ENCODE assay signal across 12 mouse cellular contexts in the genomic region with DNA sequence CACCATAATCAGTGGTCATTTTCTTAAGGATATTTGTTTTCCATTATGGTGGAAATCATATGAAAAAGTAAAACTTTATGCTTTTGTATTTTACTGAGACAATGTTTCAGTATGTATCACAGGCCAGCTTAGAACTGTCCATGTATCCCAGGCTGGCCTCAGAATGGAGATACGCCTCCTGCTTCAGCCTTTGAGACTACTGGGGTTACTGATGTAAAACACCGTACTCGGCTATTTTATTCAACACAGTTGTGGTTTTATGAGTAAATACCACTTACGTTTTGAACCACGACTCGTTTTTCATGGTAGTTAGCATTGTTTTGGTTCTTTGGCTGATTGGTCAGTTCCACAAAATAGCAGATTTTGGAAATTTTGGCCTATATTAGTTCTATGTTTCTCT. TPM values are rescaled to one million over a fixed set of nuclear protein-coding genes. Genes with fewer than 3 reads are reported as not detected.
DNase-seq lines count a peak whose midpoint lies in the region; ATAC-seq and TF ChIP-seq lines count a peak whose summit lies in the region.
"Had no signal": no experiment of that assay in that cellular context is flagged by ENCODE, and none has a peak within 500 bp of the region (broad histone marks: within the 10 kb centered on the region; RNA-seq: fewer than 3 reads in every experiment).

No protein-coding gene starts in this region.

- ATAC-seq in heart, embryonic 15.5 days (replicated peaks; ENCODE audit: insufficient number of reproducible peaks, insufficient read depth, low FRiP score, low read depth) = no peak
- no peak for ATAC-seq in embryonic facial prominence, embryonic 12.5 days (ENCODE audit: insufficient number of reproducible peaks, insufficient read depth, low FRiP score, low TSS enrichment)
- no peak for ATAC-seq in liver, embryonic 12.5 days

- intact Hi-C loops in heart, postnatal 14 days (cut with DNase I) = no loop called here

- no peak for DNase-seq in heart, postnatal 14 days
- DNase-seq in 3T3-L1 (ENCODE audit: low read depth, low spot score) = peak; percentile 13
- no peak for DNase-seq in urinary bladder, postnatal 4 days (ENCODE audit: low spot score in 2 of 2)
- no peak for DNase-seq in kidney, adult 2 months
- DNase-seq in cerebellum, adult 2 months = no peak
- DNase-seq: thymus, postnatal 14 days had no signal

- no peaks in the 10 kb centered on the region for H3K36me3 ChIP-seq in heart, embryonic 15.5 days
- H3K36me3 ChIP-seq in embryonic facial prominence, embryonic 12.5 days = no peaks in the 10 kb centered on the region
- H3K36me3 ChIP-seq in liver, embryonic 12.5 days = no peaks in the 10 kb centered on the region
- H3K36me3 ChIP-seq in kidney, adult 2 months (ENCODE audit: control insufficient read depth, insufficient read depth, low read length) = no peaks in the 10 kb centered on the region

- peaks cover 26% of the 10 kb centered on the region for H3K4me1 ChIP-seq in heart, embryonic 15.5 days (replicated peaks)
- H3K4me1 ChIP-seq in embryonic facial prominence, embryonic 12.5 days = peaks cover 18% of the 10 kb centered on the region
- peaks cover 56% of the 10 kb centered on the region for H3K4me1 ChIP-seq in liver, embryonic 12.5 days
- H3K4me1 ChIP-seq in kidney, adult 2 months (ENCODE audit: control insufficient read depth, insufficient read depth, low read length) = peaks cover 10% of the 10 kb centered on the region; the same call in 1 of the 2 replicates
- H3K4me1 ChIP-seq in cerebellum, adult 2 months (ENCODE audit: control insufficient read depth, insufficient read depth, low read length) = 0 out of 2 replicates have a peak, but pooled peaks cover 2% of the 10 kb centered on the region

- no peak overlapping the region for H3K9ac ChIP-seq in heart, embryonic 15.5 days
- H3K9ac ChIP-seq in embryonic facial prominence, embryonic 12.5 days = no peak overlapping the region
- H3K9ac ChIP-seq in liver, embryonic 12.5 days = peak overlapping the region; percentile 94

- no peaks in the 10 kb centered on the region for H3K27me3 ChIP-seq in heart, embryonic 15.5 days
- no peaks in the 10 kb centered on the region for H3K27me3 ChIP-seq in embryonic facial prominence, embryonic 12.5 days
- H3K27me3 ChIP-seq in liver, embryonic 12.5 days (replicated peaks) = no peaks in the 10 kb centered on the region
- H3K27me3 ChIP-seq in kidney, adult 2 months (replicated peaks; ENCODE audit: control insufficient read depth, insufficient read depth, low read length) = no peaks in the 10 kb centered on the region
- no peaks in the 10 kb centered on the region for H3K27me3 ChIP-seq in cerebellum, adult 2 months (ENCODE audit: control insufficient read depth, insufficient read depth, low read length)

- TF ChIP-seq POLR2A in kidney, adult 2 months (IDR thresholded peaks at IDR 0.05; ENCODE audit: low read depth, low read length) = no peak
- no peak for TF ChIP-seq POLR2A in cerebellum, adult 2 months (IDR thresholded peaks at IDR 0.05; ENCODE audit: borderline replicate concordance, insufficient read depth, low read length)

- no peak overlapping the region for H3K27ac ChIP-seq in heart, embryonic 15.5 days
- H3K27ac ChIP-seq in embryonic facial prominence, embryonic 12.5 days = no peak overlapping the region
- peak overlapping the region; percentile 10; the same call in 1 of the 2 replicates for H3K27ac ChIP-seq in liver, embryonic 12.5 days
- no peak overlapping the region for H3K27ac ChIP-seq in kidney, adult 2 months (ENCODE audit: insufficient read depth, low read depth, low read length)
- H3K27ac ChIP-seq in cerebellum, adult 2 months (ENCODE audit: insufficient read depth, low read length) = no peak overlapping the region

- TF ChIP-seq CTCF in kidney, adult 2 months (conservative IDR thresholded peaks at IDR 0.05; ENCODE audit: insufficient read depth, insufficient read length, low read depth, low read length) = no peak
- TF ChIP-seq CTCF in cerebellum, adult 2 months (IDR thresholded peaks at IDR 0.05; ENCODE audit: borderline replicate concordance, insufficient read depth, low read depth, low read length) = no peak

- WGBS in heart, embryonic 15.5 days = 85% methylated on average over 6 of the region's 6 CpGs
- 84% methylated on average over 6 of the region's 6 CpGs for WGBS in embryonic facial prominence, embryonic 12.5 days
- 61% methylated on average over 6 of the region's 6 CpGs for WGBS in liver, embryonic 12.5 days (ENCODE audit: insufficient replicate concordance)
- WGBS in kidney, adult 2 months = 53% methylated on average over 6 of the region's 6 CpGs
- 80% methylated on average over 6 of the region's 6 CpGs for WGBS in cerebellum, adult 2 months

- H3K9me3 ChIP-seq in heart, embryonic 15.5 days (replicated peaks) = no peaks in the 10 kb centered on the region
- no peaks in the 10 kb centered on the region for H3K9me3 ChIP-seq in embryonic facial prominence, embryonic 12.5 days
- no peaks in the 10 kb centered on the region for H3K9me3 ChIP-seq in liver, embryonic 12.5 days (replicated peaks)
- H3K9me3 ChIP-seq: G1E had no signal

- peak overlapping the region; percentile 67 for H3K4me2 ChIP-seq in heart, embryonic 15.5 days
- H3K4me2 ChIP-seq in embryonic facial prominence, embryonic 12.5 days (replicated peaks) = peak overlapping the region; percentile 57
- H3K4me2 ChIP-seq in liver, embryonic 12.5 days = peak overlapping the region; percentile 86

- H3K4me3 ChIP-seq in heart, embryonic 15.5 days = peak overlapping the region; percentile 95; the same call in 1 of the 2 replicates
- no peak overlapping the region for H3K4me3 ChIP-seq in embryonic facial prominence, embryonic 12.5 days
- peak overlapping the region; percentile 86 for H3K4me3 ChIP-seq in liver, embryonic 12.5 days
- H3K4me3 ChIP-seq in kidney, adult 2 months (ENCODE audit: insufficient read depth, low read depth, low read length) = no peak overlapping the region
- H3K4me3 ChIP-seq in cerebellum, adult 2 months (replicated peaks; ENCODE audit: insufficient read depth, low read depth, low read length) = no peak overlapping the region

RNA-seq across cellular contexts. Expression of gene Nfatc3, which starts 3.0 kb away (rescaled TPM):
- 3.4 and 4.9 TPM in 2 replicates for polyA plus RNA-seq in heart, embryonic 15.5 days (2015; fragmentation: Nextera tagmentation; extraction: Ambion mirVana)
- total RNA-seq in heart, postnatal 14 days (2021) = 10 to 100 TPM; 22.0 to 29.4 TPM
- 7.8 and 9.3 TPM in 2 replicates for polyA plus RNA-seq in embryonic facial prominence, embryonic 12.5 days (2016; fragmentation: Nextera tagmentation; extraction: Ambion mirVana)
- 5.0 and 5.8 TPM in 2 replicates for polyA plus RNA-seq in liver, embryonic 12.5 days (2016; fragmentation: Nextera tagmentation; extraction: Ambion mirVana)
- 18.6 and 19.5 TPM in 2 replicates for polyA plus RNA-seq in kidney, adult 2 months (2012; rRNA removed)
- 11.1 and 11.6 TPM in 2 replicates for polyA plus RNA-seq in cerebellum, adult 2 months (2012; rRNA removed)

RNA-seq across cellular contexts. Expression of gene Ddx28, which starts 50.0 kb away (rescaled TPM):
- polyA plus RNA-seq in heart, embryonic 15.5 days (2015; fragmentation: Nextera tagmentation; extraction: Ambion mirVana) = 10.6 and 11.6 TPM in 2 replicates
- 1 to 10 TPM; 9.5 to 9.9 TPM for total RNA-seq in heart, postnatal 14 days (2021)
- polyA plus RNA-seq in embryonic facial prominence, embryonic 12.5 days (2016; fragmentation: Nextera tagmentation; extraction: Ambion mirVana) = 21.6 and 22.6 TPM in 2 replicates
- polyA plus RNA-seq in liver, embryonic 12.5 days (2016; fragmentation: Nextera tagmentation; extraction: Ambion mirVana) = 14.7 TPM in 2 replicates
- polyA plus RNA-seq in kidney, adult 2 months (2012; rRNA removed) = 8.0 and 8.4 TPM in 2 replicates
- polyA plus RNA-seq in cerebellum, adult 2 months (2012; rRNA removed) = 15.2 and 16.0 TPM in 2 replicates

RNA-seq across cellular contexts. Expression of gene Dpep2nb, which starts 55.9 kb away (rescaled TPM):
- 0.29 TPM in 1 of 2 replicates, not detected in the other for polyA plus RNA-seq in heart, embryonic 15.5 days (2015; fragmentation: Nextera tagmentation; extraction: Ambion mirVana)
- not detected for total RNA-seq in heart, postnatal 14 days (2021)
- polyA plus RNA-seq in embryonic facial prominence, embryonic 12.5 days (2016; fragmentation: Nextera tagmentation; extraction: Ambion mirVana) = not detected in 2 replicates
- polyA plus RNA-seq in liver, embryonic 12.5 days (2016; fragmentation: Nextera tagmentation; extraction: Ambion mirVana) = not detected in 2 replicates
- 0.06 TPM in 1 of 2 replicates, not detected in the other for polyA plus RNA-seq in kidney, adult 2 months (2012; rRNA removed)
- polyA plus RNA-seq in cerebellum, adult 2 months (2012; rRNA removed) = 0.13 TPM in 1 of 2 replicates, not detected in the other
- total RNA-seq: adrenal gland, postnatal 4 days; gastrocnemius, postnatal 4 days had no signal
- polyA plus RNA-seq: G1E had no signal

Comparison
In these comparisons a context has a peak if more than half of its experiments do, and no peak if none do; other contexts are left out.
1. H3K4me3 ChIP-seq: peak in heart, embryonic 15.5 days (single experiment) and liver, embryonic 12.5 days (single experiment); none in embryonic facial prominence, embryonic 12.5 days (single experiment), kidney, adult 2 months (single experiment) and cerebellum, adult 2 months (single experiment).
2. Peak in every context shown above with its lines, with median percentiles within 50 percentile points of each other: H3K4me2 ChIP-seq.